Mouse (Mus musculus) forebrain, embryonic 13.5 days (tissue): Measurements from ENCODE around the gene Hrg. TPM values are rescaled to one million over a fixed set of nuclear protein-coding genes. Genes with fewer than 3 reads are reported as not detected.
"Not testable (repeated sequence)": the region's sequence is repeated elsewhere in the genome, so short reads cannot be mapped to it uniquely, and the experiment has no call there.

Experiments used
- ATAC-seq: fragments of 200-750 bp; cut with Nextera tagmentation; 2 replicates; pipeline ENCODE4 v1.8.0; 2017
- H3K27ac ChIP-seq: fragments of 300-500 bp; sonication (generic); 2 replicates; pipeline ENCODE4 v1.5.1; 2015; ENCODE audit warnings: inconsistent platforms, mild to moderate bottlenecking, moderate library complexity
- H3K27me3 ChIP-seq: fragments of 300-500 bp; sonication (generic); 2 replicates; pipeline ENCODE4 v1.6.1; 2015; ENCODE audit warnings: mild to moderate bottlenecking, inconsistent platforms
- H3K36me3 ChIP-seq: fragments of 300-500 bp; sonication (generic); 2 replicates; pipeline ENCODE4 v1.6.1; 2015; ENCODE audit warnings: mild to moderate bottlenecking, inconsistent platforms; ENCODE audit not compliant: poor library complexity, severe bottlenecking
- H3K4me1 ChIP-seq: fragments of 300-500 bp; sonication (generic); 2 replicates; pipeline ENCODE4 v1.6.1; 2015; ENCODE audit warnings: inconsistent platforms
- H3K4me2 ChIP-seq: fragments of 300-500 bp; sonication (generic); 2 replicates; pipeline ENCODE4 v1.6.1; 2015; ENCODE audit warnings: inconsistent platforms, mild to moderate bottlenecking, moderate library complexity
- H3K4me3 ChIP-seq: fragments of 300-500 bp; sonication (generic); 2 replicates; pipeline ENCODE4 v1.5.1; 2015; ENCODE audit warnings: mild to moderate bottlenecking, inconsistent platforms
- H3K9ac ChIP-seq: fragments of 300-500 bp; sonication (generic); 2 replicates; pipeline ENCODE4 v1.6.1; 2015; ENCODE audit warnings: mild to moderate bottlenecking, inconsistent platforms
- H3K9me3 ChIP-seq: fragments of 300-500 bp; sonication (generic); replicated peaks from 2 replicates; pipeline ENCODE4 v1.6.1; 2016; ENCODE audit warnings: inconsistent platforms
- WGBS: fragments of 180-500 bp; shearing (Covaris S2); methylation state at CpG from one replicate; pipeline ENCODE4 v1.1.7; 2015; 5-methylcytosine and 5-hydroxymethylcytosine counted together
- polyA plus RNA-seq: library from polyadenylated mRNA; unstranded; fragments of >200 nt; fragmentation: Nextera tagmentation; extraction: Ambion mirVana; gene quantifications from 2 replicates; pipeline ENCODE4 v1.2.1, GENCODE M21; 2015

The Hrg gene
- polyA plus RNA-seq, 1 experiment from 2014 or later: 0.15 TPM

- H3K4me1 ChIP-seq: no peaks in the 10 kb centered on the region
- H3K27me3 ChIP-seq: no peaks in the 10 kb centered on the region
- H3K4me3 ChIP-seq: no peak overlapping the region
- H3K36me3 ChIP-seq: no peaks in the 10 kb centered on the region
- H3K27ac ChIP-seq: no peak overlapping the region
- H3K9ac ChIP-seq: no peak overlapping the region
- ATAC-seq: no peak
- no peaks in the 10 kb centered on the region for H3K9me3 ChIP-seq
- no peak overlapping the region for H3K4me2 ChIP-seq
- WGBS: 86% methylated on average over 1 of the region's 1 CpGs
Measured at GRCm38 (mm10) chr16:22967383-22968030, 16.6 kb downstream of the Hrg start.

- not testable (repeated sequence) for H3K9me3 ChIP-seq
- whole genome bisulfite sequencing: 86% methylated on average over 3 of the region's 3 CpGs
Measured at GRCm38 (mm10) chr16:22996951-22997350, 46.1 kb downstream of the Hrg start.

More at GRCm38 (mm10) chr16:22996951-22997350, 46.1 kb downstream of the Hrg start:
- H3K27me3 ChIP-seq, H3K27ac ChIP-seq, H3K9ac ChIP-seq, H3K4me1 ChIP-seq, ATAC-seq, H3K4me2 ChIP-seq, H3K36me3 ChIP-seq, H3K4me3 ChIP-seq: not testable (repeated sequence)

Other genes with a start within 250 kb of the Hrg start
- not detected in 2 replicates for gene Crygs, start 139.5 kb upstream of the Hrg start, polyA plus RNA-seq
- 26.5 and 28.6 TPM in 2 replicates for gene Tbccd1, start 93.4 kb upstream of the Hrg start, polyA plus RNA-seq
- 82.1 and 83.9 TPM in 2 replicates for gene Dnajb11, start 93.2 kb upstream of the Hrg start, polyA plus RNA-seq
- 1.5 TPM in 1 of 2 replicates, not detected in the other for gene Ahsg, start 59.8 kb upstream of the Hrg start, polyA plus RNA-seq
- gene Fetub, start 32.7 kb upstream of the Hrg start, polyA plus RNA-seq: not detected in 2 replicates
- gene Kng2, start 78.4 kb downstream of the Hrg start, polyA plus RNA-seq: not detected in 2 replicates
- 0.69 TPM in 1 of 2 replicates, not detected in the other for gene Kng1, start 106.8 kb downstream of the Hrg start, polyA plus RNA-seq
- 229 and 252 TPM in 2 replicates for gene Eif4a2, start 156.4 kb downstream of the Hrg start, polyA plus RNA-seq
- 150 and 164 TPM in 2 replicates for gene Rfc4, start 176.7 kb downstream of the Hrg start, polyA plus RNA-seq
- gene Adipoq, start 195.5 kb downstream of the Hrg start, polyA plus RNA-seq: not detected in 2 replicates